Mouse (Mus musculus): ENCODE data around the gene Fam181a. TPM values are rescaled to one million over a fixed set of nuclear protein-coding genes. Genes with fewer than 3 reads are reported as not detected.
A peak's percentile ranks its signal among the peaks of the same experiment; 100 is the strongest.

The Fam181a gene
- polyA plus RNA-seq, 3 experiments from 2014 or later = not detected

DNA sequence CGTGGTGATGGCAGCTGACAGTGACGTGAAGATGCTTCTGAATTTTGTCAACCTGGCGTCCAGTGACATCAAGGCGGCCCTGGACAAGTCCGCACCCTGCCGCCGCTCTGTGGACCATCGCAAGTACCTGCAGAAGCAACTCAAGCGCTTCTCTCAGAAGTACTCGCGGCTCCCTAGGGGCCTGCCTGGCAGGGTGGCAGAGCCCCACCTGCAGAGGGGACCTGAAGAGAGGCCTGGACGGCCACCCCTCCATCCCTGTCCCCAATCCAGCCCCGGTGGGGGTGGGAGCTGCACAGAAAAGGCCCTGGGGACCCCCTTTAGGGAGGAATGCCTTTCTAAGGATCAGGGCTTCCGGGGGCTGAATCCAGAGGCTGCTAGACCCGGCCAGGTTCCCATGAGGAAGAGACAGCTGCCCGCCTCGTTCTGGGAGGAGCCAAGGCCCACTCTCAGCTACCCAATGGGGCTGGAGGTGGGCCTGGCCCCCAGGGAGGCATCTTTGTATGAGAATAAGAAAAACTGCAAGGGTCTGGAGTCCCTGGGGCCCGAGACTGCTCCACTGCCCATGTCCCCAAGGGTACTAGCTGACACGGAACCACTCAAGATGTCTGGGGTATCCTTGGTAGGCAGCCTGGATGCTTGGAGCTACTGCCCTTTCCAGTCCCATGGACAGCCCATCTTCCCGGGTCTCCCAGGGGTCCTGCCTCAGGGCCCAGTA lies 5.2 kb downstream of the Fam181a start:
- no peak for ATAC-seq

DNA sequence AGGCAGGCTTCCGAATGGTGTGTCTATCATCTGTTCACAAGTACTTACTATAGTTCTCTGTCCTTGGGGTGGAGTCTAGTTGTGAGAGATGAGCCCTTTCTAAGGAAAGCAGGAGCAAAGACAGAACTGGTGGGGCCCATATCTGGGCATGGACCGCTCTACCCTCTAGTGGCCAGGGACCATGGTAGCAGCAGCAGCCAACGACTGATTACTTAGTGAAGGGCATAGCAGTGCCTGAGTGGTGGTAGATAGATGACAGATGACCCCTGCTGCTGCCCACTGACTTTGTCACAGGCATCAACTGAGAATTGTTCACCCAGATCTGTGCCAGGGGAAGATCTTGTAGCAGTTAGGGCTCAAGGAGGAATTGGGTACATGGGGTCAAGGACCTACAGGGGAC lies 12.0 kb downstream of the Fam181a start:
- ATAC-seq = peak; percentile 34

DNA sequence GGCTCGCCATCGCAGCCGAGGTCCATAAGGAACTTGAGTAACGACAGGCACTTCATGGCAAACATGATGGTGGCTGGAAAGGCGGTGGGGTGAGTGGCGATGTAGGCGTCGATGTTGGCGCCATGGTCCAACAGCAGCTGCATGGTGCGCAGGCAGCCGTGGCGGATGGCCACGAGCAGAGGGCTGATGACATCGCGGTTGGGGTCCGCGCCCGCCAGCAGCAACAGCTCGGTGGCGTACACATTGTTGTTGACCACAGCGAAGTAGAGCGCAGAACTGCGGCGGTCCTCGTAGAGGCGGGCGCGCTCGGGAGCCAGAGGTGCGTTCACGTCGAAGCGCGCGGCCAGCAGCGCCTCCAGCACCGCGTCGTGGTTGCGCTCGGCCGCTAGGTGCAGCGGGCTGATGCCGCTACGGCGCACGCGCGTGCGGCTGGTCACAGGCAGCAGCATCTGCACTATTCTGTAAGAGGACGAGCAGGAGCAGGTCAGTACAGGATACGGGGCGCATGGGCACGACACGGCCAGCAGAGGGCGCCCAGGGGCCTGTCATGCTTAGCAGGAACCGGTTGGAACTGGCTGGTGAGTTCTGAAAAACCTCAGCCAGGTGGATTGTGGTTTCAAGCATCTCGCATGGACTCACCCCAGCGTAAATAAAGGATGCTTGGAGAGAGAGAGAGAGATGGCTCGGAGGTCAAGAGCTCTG lies 14.5 kb downstream of the Fam181a start:
- ATAC-seq = peak; percentile 94

DNA sequence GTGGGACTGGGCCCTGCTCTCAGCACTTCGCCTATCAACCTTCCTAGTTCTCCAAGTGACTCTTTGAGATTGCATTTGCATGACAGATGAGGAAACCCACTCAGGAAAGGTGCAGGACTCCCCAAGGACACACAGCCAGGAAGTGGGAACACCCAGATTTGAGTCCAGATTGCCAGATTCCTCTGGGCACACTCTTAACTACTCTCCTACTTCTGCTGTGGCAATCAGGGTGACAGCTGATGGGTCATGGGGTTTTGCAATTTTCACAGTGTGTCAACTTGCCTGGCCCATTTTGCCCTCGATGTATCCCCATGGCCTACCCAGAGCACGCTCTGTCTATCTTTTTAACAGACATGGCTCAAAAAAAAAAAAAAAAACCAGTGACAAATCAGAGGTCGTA lies 15.8 kb downstream of the Fam181a start:
- no peak for ATAC-seq

DNA sequence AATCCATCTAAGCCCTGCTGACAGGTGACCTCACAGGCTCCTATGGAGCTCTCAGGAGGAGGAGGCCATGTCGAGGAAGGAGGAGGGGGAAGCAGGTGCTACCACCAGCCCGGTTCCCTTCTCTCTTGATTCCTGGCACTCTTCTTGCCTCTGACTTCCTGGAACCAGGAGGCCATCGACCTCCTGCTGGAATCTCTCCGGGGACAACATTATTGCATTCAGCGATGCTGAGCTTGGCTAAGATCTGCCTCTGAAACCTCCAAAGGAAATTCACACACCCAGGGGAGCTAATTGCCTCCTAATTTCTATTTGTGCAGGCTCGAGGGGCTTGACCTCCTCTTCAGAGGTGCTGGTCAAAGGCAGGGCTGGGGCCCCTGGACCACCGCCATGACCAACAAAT lies 16.3 kb downstream of the Fam181a start:
- no peak for ATAC-seq

DNA sequence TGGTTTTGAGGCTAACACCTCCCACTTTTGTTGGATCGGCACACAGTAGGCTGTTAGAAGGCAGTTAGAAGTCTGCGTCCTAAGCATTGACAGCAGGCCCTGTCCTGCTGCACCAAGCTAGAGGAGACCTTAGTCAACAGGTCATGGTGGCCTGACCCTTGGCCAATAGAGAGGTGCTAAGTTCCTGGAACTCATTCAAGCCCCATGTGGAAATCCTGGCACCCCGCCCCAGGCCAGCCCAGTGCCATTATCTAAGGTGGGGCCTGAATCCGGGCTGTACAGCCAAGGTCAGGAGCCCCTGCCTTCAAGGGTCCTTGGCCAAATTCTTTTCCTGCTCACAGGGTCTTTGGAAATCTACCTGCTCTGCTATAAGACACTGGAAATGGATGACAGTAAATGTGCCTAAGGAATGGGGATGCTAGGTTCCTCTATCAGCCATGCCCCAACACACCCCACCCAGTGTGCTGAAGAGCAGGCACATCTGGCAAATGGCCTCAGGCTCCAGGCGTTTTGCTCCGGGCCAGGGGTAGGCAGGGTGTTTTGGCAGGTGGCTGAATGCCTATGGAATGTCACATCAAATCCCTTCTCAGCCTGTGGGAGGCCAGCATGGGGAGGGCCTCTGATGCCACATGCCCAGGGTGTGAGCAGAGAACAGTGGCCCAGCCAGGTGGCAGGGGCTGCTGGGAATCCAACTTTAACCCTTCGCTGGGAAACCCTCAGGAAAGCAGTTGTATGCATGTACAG lies 17.8 kb downstream of the Fam181a start:
- no peak for ATAC-seq

DNA sequence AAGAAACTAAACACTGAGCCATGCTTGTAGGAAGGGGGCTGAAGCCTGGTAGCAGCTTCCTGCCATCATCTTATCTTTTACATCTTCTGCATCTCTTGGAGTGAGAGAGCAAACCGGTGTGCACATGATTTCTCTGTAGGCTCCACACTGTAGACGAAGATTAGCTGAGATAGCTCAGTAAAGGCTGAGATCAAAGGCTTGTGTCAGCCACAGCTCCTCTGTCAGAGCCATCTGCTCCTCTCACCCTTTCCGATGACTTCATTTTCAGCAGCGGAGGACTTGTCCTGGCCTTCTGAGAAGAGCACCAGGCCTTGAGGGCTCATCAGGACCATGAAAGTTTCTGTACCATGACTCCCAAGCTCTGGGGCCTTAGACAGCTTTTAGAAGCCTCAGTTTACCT lies 20.7 kb downstream of the Fam181a start:
- peak; percentile 94 for ATAC-seq

DNA sequence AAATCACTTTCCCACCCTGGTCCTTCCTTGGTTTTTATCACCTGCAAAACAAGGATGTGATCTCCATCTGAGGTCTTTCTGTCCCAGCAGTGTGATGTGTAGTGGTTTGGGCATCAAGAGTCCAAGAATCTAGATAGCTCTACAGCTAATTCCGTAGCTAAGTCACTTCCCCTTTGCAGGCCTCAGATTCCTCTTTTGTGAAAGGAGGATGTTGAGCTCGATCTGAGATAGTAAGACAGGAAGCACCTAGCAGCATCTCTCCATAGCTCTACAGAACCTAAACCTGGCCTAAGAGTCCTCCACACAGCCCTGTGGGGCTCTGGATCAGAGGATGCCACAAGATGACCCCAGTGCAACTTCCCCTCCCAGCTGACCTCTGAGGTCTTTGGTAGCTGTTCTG lies 22.1 kb downstream of the Fam181a start:
- ATAC-seq = peak; percentile 36

DNA sequence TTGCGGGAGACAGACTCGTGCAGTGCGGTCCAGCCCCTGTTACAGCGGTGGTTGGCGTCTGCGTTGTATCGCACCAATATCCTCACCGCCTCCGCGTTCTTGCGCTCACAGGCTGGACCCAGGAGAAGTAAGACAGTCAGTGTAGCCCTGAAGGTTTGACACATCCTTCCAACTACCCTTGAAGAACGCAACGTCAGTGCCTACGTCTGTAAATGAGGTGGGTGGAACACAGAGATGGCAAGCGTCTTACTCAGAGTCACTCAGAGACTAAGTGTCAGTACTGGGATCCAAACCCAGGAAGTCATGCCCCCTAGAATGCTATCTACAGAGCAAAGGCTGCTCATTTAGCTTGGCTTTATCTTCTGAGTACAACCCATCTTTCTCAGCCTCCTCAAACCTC lies 22.7 kb downstream of the Fam181a start:
- peak; percentile 5 for ATAC-seq

DNA sequence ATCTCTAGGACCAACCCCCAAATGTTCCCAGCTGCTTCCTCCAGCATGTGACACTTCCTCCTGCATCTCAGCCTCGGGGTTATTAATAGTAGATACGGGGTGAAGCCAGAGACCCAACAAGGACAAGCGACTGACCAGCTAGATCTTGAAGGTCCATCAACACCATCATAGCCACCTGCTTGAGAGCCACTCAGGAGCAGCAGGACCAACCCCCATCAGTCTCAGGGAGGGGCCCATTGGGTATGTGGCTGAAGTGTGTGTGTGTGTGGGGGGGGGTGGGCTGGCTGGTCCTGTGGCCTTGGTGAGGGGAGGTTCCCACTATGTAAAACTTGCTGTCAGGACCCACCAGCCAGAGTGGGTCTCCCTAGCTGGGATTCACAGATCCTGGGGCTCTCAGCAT lies 26.0 kb downstream of the Fam181a start:
- no peak for ATAC-seq

DNA sequence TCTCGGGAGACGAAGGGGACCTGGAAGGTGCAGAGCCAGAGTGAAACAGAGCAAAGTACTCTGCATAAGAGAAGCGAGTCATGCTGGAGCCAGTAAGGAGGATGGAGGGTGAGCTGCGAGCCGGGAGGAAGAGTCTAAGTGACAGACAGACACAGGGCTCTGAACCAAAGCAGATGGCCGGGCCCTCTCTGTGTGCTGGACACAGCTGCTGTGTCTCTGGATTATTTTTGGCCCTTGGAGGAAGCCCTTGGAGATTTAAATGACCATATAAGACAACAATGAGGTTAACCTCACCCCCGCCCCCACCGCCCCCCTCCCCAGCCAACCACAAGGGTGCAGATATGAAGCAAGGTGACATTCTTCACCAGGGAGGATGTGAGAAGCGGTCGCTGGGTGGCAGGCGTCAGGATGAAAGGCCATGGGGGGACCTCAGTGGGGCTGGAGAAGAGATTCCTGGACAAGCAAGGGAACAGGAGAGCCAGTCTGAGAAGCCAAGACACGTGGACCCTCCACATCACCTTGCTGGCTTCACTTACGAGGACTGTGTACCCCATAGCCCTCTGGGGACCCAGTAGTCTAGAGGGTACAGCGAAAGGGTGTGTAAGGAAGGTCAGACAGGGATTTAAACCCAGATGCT lies 27.5 kb downstream of the Fam181a start:
- no peak for ATAC-seq

DNA sequence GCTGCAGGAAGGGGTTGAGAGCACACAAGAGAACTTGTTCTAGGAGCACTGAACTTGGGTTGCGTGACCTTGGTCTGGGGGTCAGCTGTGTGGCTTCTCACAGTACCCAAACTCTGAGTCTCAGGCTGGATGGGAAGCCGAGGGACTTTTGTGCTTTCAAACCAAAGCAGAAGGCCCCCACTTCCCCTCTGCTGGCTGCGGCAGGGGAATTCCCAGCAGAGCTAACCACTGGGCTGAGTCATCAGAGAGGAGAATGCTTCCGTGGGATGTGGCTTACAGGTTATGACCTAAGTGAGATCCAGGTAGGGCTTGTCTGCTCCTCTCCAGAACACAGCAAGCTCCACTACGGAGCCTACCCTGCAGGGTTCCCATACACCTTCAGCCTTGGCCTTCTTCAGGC lies 30.4 kb downstream of the Fam181a start:
- ATAC-seq = peak; percentile 95

DNA sequence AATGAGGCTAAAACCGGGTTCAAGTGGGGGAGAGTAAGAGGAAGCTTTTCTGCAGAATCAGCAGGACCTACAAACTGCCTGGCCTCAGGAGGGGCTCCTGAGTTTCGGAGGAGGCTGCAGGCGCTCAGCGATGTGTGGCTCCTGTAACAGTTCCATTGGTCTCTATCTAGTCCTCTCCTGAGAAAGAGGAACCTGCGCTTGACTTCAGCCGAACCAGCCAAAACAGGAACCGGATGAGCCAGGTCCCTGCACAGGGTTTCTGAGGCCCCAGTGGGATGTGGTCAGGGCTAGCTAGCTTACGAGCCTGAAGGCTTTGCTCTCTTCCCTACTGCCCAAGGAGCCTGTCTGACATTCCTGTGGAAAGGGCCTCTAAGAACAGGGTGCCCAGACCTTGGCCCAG lies 32.7 kb downstream of the Fam181a start:
- peak; percentile 42 for ATAC-seq

DNA sequence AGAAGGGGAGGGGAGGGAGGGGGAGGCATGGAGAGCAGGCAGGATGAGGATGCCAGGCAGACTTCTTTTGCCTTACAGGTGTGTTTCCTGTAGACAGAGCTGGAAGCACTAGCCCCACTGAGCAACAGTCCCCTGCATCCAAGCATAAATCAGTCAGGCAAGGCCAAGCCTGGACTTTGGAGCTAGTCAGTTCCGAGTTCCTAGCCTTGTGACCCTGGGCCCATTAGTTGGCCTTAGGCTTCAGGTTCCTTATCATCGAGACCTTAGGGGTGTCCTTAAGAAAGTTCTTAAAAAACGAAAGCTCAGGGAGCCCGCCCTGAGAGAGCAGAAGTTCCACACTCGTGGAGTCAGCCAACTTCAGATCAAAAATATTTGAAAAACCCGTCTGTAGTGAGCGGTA lies 34.2 kb downstream of the Fam181a start:
- ATAC-seq = no peak

DNA sequence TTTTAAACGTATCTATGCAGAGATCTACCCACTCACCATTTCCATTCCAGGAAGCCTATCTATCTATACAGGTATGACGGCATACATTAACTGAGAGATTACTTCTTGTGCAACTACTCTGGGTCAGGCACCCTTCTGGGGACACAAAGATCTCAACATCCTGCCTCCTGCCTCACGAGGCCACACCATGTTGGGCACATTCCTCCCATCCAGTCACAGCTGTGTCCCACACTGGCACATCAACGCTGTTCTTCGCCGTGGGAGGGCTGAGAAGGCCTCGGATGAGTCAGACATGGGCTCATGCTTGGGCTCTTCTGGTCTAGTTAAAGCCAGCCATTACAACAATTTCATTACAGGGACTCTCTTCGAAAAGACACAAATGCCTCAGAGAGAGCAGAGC lies 36.2 kb downstream of the Fam181a start:
- ATAC-seq = peak; percentile 68

DNA sequence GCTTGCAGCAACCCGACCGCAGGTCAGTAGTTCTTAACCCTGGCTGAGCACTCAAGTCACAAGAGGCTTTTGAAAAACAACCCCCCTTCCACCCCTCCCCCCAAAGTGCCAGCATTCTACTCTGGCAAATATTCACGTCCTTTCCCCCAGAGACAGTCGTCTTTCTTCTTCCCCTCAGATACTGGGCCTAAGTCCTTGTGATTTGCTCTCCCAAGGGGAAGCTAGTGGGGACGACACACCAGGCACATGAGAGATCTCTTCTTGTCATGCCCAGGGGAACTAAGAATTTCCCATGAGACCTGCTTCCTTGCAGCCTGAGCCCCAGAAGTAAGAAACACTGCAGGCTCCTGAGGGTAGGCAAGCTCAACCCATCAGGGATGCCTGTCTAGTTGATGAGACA lies 36.6 kb downstream of the Fam181a start:
- no peak for ATAC-seq

DNA sequence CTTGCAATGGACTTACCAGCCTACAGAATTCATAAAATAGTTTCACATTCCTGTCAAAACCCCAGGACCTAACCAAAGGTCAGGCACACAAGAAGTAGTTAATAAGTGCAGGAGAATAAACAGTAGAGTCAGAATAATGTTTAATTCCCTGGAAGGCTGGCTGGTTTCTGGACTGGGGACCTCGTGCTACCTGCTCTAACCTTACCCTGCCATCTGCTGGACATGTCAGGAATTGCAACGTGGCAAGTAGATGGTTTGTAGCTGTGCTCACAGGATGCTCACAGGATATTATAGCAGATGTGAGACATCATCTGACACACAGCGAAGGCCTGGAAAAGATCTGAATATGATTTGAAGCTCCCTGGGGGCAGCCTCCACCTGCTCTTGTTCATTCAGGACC lies 37.7 kb downstream of the Fam181a start:
- peak; percentile 61 for ATAC-seq

DNA sequence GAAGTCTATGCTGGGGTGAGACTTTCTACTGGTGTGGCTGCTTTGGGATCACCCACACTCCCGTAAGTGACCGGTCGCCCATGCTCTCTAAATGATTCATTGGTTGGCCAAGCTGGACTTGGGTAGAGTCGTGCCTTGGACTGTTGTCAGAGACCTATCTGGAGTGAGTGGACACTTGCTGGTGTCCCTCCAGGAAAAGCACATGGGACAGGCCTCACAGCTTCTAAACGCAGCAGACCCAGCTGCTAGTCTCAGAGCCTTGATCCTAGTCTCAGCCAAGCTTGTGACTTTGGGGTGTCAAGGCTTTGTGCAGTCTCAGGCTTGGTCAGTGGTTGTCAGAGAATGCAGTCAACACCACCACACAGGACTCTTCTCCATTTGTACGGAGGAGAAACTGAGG lies 42.0 kb downstream of the Fam181a start:
- ATAC-seq = no peak

DNA sequence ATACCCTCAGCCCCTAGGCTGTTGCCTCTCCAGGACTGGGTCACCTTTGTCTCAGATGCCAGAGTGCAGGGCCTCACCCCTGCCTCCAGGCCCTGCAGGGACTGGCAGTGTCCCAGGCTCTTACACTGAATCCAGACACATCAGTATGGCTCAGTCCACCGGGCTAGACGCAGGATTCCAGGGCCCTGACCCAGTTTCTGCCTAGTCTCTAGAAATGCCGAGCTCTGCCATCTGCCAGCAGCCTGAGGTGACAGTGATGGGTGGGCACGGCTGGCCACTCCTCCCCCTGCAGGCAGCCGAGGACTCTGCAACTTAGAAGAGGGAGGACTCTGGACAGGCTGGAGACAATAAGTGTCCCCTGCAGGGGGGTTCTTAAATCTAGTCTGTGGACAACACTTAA lies 42.8 kb downstream of the Fam181a start:
- no peak for ATAC-seq

DNA sequence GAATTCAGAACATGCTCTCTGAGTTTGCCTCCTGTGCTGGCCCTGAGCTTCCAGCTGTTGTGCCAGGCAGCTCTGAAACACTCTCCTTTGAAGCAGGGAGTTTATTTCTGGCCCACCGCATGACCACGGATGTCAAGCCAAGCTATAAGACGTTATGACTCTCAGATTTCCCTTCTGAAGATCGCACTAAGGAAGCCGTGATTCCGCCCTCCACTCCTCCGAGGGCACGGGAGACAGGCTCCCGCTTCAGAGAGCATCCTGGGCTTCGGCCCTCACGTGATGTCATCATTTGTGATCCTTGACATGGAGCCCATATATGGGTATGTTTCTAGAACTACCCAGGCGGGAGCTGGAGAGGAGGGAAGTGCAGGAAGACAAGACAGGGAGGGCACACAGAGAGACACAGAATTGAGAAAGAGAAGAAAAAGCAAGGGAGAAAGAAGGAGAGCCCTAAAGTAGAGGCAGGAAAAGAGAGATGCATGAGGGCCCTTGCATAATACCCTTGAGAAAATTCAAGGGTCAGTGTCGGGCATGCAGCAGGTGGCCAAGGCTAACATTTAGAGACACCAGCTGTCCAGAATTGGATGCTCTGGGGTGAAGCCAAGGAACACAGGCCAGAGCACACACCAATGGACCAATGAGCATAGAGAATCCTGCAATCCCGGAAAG lies 45.1 kb downstream of the Fam181a start, which contains the start of gene Asb2:
TSS of gene Asb2 (minus strand) at position 256 of the 669 bp plus-strand sequence.
- ATAC-seq = no peak

DNA sequence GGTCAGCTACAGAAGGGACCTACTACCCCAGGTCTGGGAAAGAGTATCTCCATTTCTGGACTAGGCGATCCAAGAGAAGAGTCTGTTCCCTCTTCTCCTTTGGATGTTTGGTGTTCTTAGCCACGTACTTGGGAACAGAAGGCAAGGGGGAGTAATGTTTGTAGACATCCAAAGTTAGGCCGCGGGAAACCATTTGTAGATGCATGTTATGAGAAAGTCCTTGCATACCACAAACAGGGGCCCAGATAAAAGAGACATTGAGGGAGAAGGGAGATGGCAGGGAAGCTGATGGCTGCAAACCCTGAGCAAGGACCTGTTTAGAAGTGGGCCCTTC lies 45.6 kb downstream of the Fam181a start:
- no peak for ATAC-seq

DNA sequence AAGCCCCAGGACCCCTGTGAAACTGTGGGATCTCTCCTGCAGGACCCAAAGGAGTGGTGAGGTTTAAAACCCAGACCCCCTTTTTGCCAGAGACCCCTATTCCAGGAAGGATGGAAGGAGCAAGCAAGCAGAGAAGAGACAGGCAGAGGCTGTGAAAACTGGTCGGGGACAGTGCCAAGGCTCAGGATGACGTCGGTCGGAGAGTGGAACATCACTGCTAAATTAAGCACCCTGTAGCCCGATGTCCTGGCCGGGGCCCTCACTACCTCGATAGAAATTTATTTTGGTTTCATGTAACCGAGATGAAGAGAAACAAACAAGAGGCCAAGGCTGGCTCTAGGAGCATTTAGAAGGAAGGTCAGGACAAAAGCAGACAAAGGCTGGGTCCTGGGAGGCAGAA lies 47.4 kb downstream of the Fam181a start:
- no peak for ATAC-seq

All from inflammation-experienced regulatory T-cells, adult 6 months (primary cell).